ENCODE assay signal across 18 mouse cellular contexts in the genomic region with DNA sequence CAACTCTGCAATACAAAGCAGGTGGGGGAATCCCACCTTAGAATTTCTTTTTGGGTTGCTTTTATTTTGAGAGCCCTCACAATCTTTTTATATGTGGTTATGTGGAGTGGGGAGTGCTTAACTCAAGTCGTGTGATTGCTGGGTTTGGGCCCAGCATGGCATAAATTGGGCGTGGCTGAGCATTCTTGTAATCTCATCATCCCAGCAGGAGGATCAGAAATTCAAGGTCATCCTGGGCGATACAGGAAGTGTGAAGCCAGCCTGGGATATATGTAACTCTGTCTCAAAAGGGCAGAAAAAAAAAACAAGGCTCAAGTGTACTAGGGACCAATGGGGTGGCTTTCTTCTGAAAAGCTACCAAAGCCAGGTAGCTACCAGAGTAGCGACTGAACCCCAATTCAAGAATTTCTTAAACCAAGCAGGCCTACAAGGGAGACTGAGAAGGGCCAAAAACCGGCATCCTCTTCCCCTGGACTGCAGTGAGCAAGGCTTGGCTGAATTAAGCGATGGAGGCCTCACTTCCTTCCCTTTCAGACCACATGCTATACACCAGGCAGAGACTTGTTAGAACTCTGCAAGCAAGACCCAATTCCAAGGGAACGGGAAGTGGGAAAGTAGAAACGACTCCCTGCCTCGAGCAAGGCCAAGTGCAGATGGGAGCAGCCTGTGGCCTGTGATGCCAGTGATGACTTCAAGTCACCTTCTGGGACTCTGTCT. TPM values are rescaled to one million over a fixed set of nuclear protein-coding genes. Genes with fewer than 3 reads are reported as not detected.
DNase-seq lines count a peak whose midpoint lies in the region; ATAC-seq and TF ChIP-seq lines count a peak whose summit lies in the region.
"Had no signal": no experiment of that assay in that cellular context is flagged by ENCODE, and none has a peak within 500 bp of the region (broad histone marks: within the 10 kb centered on the region; RNA-seq: fewer than 3 reads in every experiment).

No protein-coding gene starts in this region.

- peak; percentile 69 for DNase-seq in R1 (ENCODE audit: low read depth, low spot score)
- peak; percentile 59 for DNase-seq in liver, postnatal 0 days
- no peak for DNase-seq in heart, postnatal 25 days (ENCODE audit: low spot score)
- no peak for DNase-seq in adrenal gland, adult 8-10 months
- no peak for DNase-seq in heart, adult 8-10 months (ENCODE audit: low spot score)
- DNase-seq: adrenal gland, postnatal 10 days; cerebellum, postnatal 36 days; gastrocnemius, postnatal 14 days; kidney, adult 9 months; right cerebral cortex, adult 18-20 months had no signal

- H3K36me3 ChIP-seq in E14TG2a.4 (ENCODE audit: insufficient read depth, low read length) = peaks cover 30% of the 10 kb centered on the region
- H3K36me3 ChIP-seq in liver, postnatal 0 days (replicated peaks; ENCODE audit: insufficient read depth, low read length) = peaks cover 83% of the 10 kb centered on the region
- peaks cover 25% of the 10 kb centered on the region for H3K36me3 ChIP-seq in kidney, embryonic 14.5 days (ENCODE audit: control insufficient read depth, insufficient read depth, low read length)

- H3K9me3 ChIP-seq in E14TG2a.4 (ENCODE audit: low read length) = no peaks in the 10 kb centered on the region
- H3K9me3 ChIP-seq in liver, postnatal 0 days (ENCODE audit: low read length) = no peaks in the 10 kb centered on the region
- no peaks in the 10 kb centered on the region for H3K9me3 ChIP-seq in kidney, embryonic 14.5 days (ENCODE audit: control insufficient read depth, low read length)
- H3K9me3 ChIP-seq: heart, embryonic 15.5 days; hindbrain, embryonic 15.5 days; limb, embryonic 15.5 days had no signal

- H3K9ac ChIP-seq in liver, postnatal 0 days (replicated peaks) = peak overlapping the region; percentile 3; the same call in 1 of the 2 replicates
- H3K9ac ChIP-seq in kidney, embryonic 14.5 days (ENCODE audit: low read depth, low read length) = no peak overlapping the region
- H3K9ac ChIP-seq: heart, embryonic 15.5 days; hindbrain, embryonic 15.5 days; limb, embryonic 15.5 days had no signal

- no peaks in the 10 kb centered on the region for H3K27me3 ChIP-seq in E14TG2a.4 (ENCODE audit: insufficient read depth, low read length)
- H3K27me3 ChIP-seq in liver, postnatal 0 days (ENCODE audit: insufficient read depth, low read length) = no peaks in the 10 kb centered on the region
- H3K27me3 ChIP-seq in kidney, embryonic 14.5 days (ENCODE audit: control insufficient read depth, insufficient read depth, low read length) = no peaks in the 10 kb centered on the region
- H3K27me3 ChIP-seq: CH12.LX; heart, embryonic 15.5 days; hindbrain, embryonic 15.5 days; limb, embryonic 15.5 days had no signal

- no peak for TF ChIP-seq CTCF in E14TG2a.4 (conservative IDR thresholded peaks at IDR 0.05; ENCODE audit: low read length)
- TF ChIP-seq CTCF in liver, postnatal 0 days (IDR thresholded peaks at IDR 0.05; ENCODE audit: low read depth) = no peak

- H3K27ac ChIP-seq in liver, postnatal 0 days (ENCODE audit: low read depth) = peak overlapping the region; percentile 84
- no peak overlapping the region for H3K27ac ChIP-seq in kidney, embryonic 14.5 days (ENCODE audit: low read depth, low read length)
- H3K27ac ChIP-seq: heart, embryonic 15.5 days; hindbrain, embryonic 15.5 days; limb, embryonic 15.5 days had no signal

- H3K4me2 ChIP-seq in liver, postnatal 0 days (ENCODE audit: low read depth, low read length) = peak overlapping the region; percentile 34
- H3K4me2 ChIP-seq in kidney, embryonic 14.5 days (replicated peaks; ENCODE audit: low read depth, low read length) = no peak overlapping the region
- H3K4me2 ChIP-seq: heart, embryonic 15.5 days; hindbrain, embryonic 15.5 days; limb, embryonic 15.5 days had no signal

- 41% methylated on average over 9 of the region's 9 CpGs for WGBS in liver, postnatal 0 days (ENCODE audit: insufficient replicate concordance)
- WGBS in kidney, embryonic 14.5 days = 63% methylated on average over 9 of the region's 9 CpGs

- peaks cover 12% of the 10 kb centered on the region for H3K4me1 ChIP-seq in E14TG2a.4 (replicated peaks; ENCODE audit: low read depth, low read length)
- peaks cover 25% of the 10 kb centered on the region for H3K4me1 ChIP-seq in liver, postnatal 0 days (ENCODE audit: insufficient read depth)
- H3K4me1 ChIP-seq in kidney, embryonic 14.5 days (ENCODE audit: control insufficient read depth, insufficient read depth, low read length) = no peaks in the 10 kb centered on the region
- H3K4me1 ChIP-seq: hindbrain, embryonic 15.5 days had no signal

- H3K4me3 ChIP-seq in E14TG2a.4 (replicated peaks; ENCODE audit: low read length) = 0 out of 2 replicates have a peak overlapping the region, but pooled peaks have one; percentile 23
- no peak overlapping the region for H3K4me3 ChIP-seq in liver, postnatal 0 days (ENCODE audit: low read depth, low read length)
- H3K4me3 ChIP-seq in kidney, embryonic 14.5 days (ENCODE audit: low read length) = no peak overlapping the region
- H3K4me3 ChIP-seq: heart, embryonic 15.5 days; hindbrain, embryonic 15.5 days; limb, embryonic 15.5 days had no signal

- peak; percentile 63 for ATAC-seq in granulocyte monocyte progenitor cell, adult 5-6 weeks (replicated peaks; ENCODE audit: poor library complexity, severe bottlenecking)
- ATAC-seq in liver, postnatal 0 days = peak; percentile 94
- ATAC-seq in kidney, embryonic 14.5 days (ENCODE audit: low FRiP score, low TSS enrichment) = no peak

- TF ChIP-seq EP300 in liver, postnatal 0 days (IDR thresholded peaks at IDR 0.05; ENCODE audit: low read depth) = peak; percentile 90

- intact Hi-C loops in heart, postnatal 25 days (cut with DNase I) = no loop called here

RNA-seq across cellular contexts. Expression of a gene that starts 8.6 kb away (rescaled TPM):
- 5.3 and 7.3 TPM in 2 replicates for total RNA-seq in granulocyte monocyte progenitor cell, adult 5-6 weeks (2014; fragmentation: Nextera tagmentation)
- total RNA-seq in granulocyte monocyte progenitor cell, adult 5-6 weeks (2017) = 16.3 and 20.0 TPM in 2 replicates
- polyA plus RNA-seq in liver, postnatal 0 days (2015; fragmentation: Nextera tagmentation; extraction: Ambion mirVana) = 19.1 and 22.0 TPM in 2 replicates
- total RNA-seq in heart, postnatal 25 days (2021) = 1 to 10 TPM; 7.5 to 9.1 TPM
- 5.4 and 8.8 TPM in 2 replicates for polyA plus RNA-seq in kidney, embryonic 14.5 days (2014; fragmentation: Nextera tagmentation; extraction: Ambion mirVana)
- total RNA-seq in adrenal gland, adult 8-10 months (2022) = 10 to 100 TPM in 2 of 4 experiments, 1 to 10 TPM in 2; 8.5 to 14.1 (median 10.5) TPM
- 1 to 10 TPM; 6.1 to 8.7 (median 7.2) TPM for total RNA-seq in heart, adult 8-10 months (2022)

RNA-seq across cellular contexts. Expression of a gene that starts 24.0 kb away (rescaled TPM):
- 58.6 and 108 TPM in 2 replicates for total RNA-seq in granulocyte monocyte progenitor cell, adult 5-6 weeks (2014; fragmentation: Nextera tagmentation)
- total RNA-seq in granulocyte monocyte progenitor cell, adult 5-6 weeks (2017) = 112 and 131 TPM in 2 replicates
- 40.5 and 41.1 TPM in 2 replicates for polyA plus RNA-seq in liver, postnatal 0 days (2015; fragmentation: Nextera tagmentation; extraction: Ambion mirVana)
- total RNA-seq in heart, postnatal 25 days (2021) = 10 to 100 TPM; 45.6 to 50.7 TPM
- 125 and 142 TPM in 2 replicates for polyA plus RNA-seq in kidney, embryonic 14.5 days (2014; fragmentation: Nextera tagmentation; extraction: Ambion mirVana)
- total RNA-seq in adrenal gland, adult 8-10 months (2022) = 10 to 100 TPM; 54.4 to 57.5 (median 55.9) TPM
- 10 to 100 TPM; 45.1 to 58.5 (median 53.4) TPM for total RNA-seq in heart, adult 8-10 months (2022)

RNA-seq across cellular contexts. Expression of a gene that starts 32.4 kb away (rescaled TPM):
- total RNA-seq in granulocyte monocyte progenitor cell, adult 5-6 weeks (2014; fragmentation: Nextera tagmentation) = not detected in 2 replicates
- total RNA-seq in granulocyte monocyte progenitor cell, adult 5-6 weeks (2017) = 0.98 TPM in 1 of 2 replicates, not detected in the other
- 7.3 and 8.6 TPM in 2 replicates for polyA plus RNA-seq in liver, postnatal 0 days (2015; fragmentation: Nextera tagmentation; extraction: Ambion mirVana)
- under 1 TPM in 1 of 2 experiments, not detected in 1; 0.16 TPM for total RNA-seq in heart, postnatal 25 days (2021)
- 0.50 and 0.61 TPM in 2 replicates for polyA plus RNA-seq in kidney, embryonic 14.5 days (2014; fragmentation: Nextera tagmentation; extraction: Ambion mirVana)
- under 1 TPM in 3 of 4 experiments, not detected in 1; 0.15 to 0.86 (median 0.83) TPM for total RNA-seq in adrenal gland, adult 8-10 months (2022)
- not detected for total RNA-seq in heart, adult 8-10 months (2022)
- total RNA-seq: CH12.LX; monocyte, adult 5-6 weeks had no signal

Comparison
In these comparisons a context has a peak if more than half of its experiments do, and no peak if none do; other contexts are left out.
1. DNase-seq: peak in R1 (single experiment) and liver, postnatal 0 days (single experiment); none in heart, postnatal 25 days (single experiment), adrenal gland, adult 8-10 months (single experiment) and heart, adult 8-10 months (single experiment).